Mouse (Mus musculus) lung, postnatal 36 days (tissue): ENCODE measurements around the gene Tex44.
A peak's percentile ranks its signal among the peaks of the same experiment; 100 is the strongest.

Source experiments
- DNase-seq: peaks from one replicate; pipeline ENCODE4 v3.0.0; 2022; ENCODE audit warnings: mixed read lengths

The Tex44 gene

GRCm38 (mm10) chr1:86424336-86424735 lies 1.8 kb upstream of the Tex44 start:
- no peak for DNase-seq

- no peak for DNase-seq
Measured at GRCm38 (mm10) chr1:86424835-86425547, 1.1 kb upstream of the Tex44 start.

- peak; percentile 92 for DNase-seq
Measured at GRCm38 (mm10) chr1:86430056-86430455, 3.9 kb downstream of the Tex44 start.

- no peak for DNase-seq
Measured at GRCm38 (mm10) chr1:86432778-86433177, 6.6 kb downstream of the Tex44 start.

- no peak for DNase-seq
Measured at GRCm38 (mm10) chr1:86433359-86433758, 7.2 kb downstream of the Tex44 start.

GRCm38 (mm10) chr1:86434001-86434400 lies 7.9 kb downstream of the Tex44 start:
- DNase-seq, result peak; percentile 71

- DNase-seq, result peak; percentile 100
Measured at GRCm38 (mm10) chr1:86434439-86435201, 8.5 kb downstream of the Tex44 start.

GRCm38 (mm10) chr1:86435302-86435821 lies 9.2 kb downstream of the Tex44 start:
- peak; percentile 83 for DNase-seq

GRCm38 (mm10) chr1:86437219-86438013 lies 11.3 kb downstream of the Tex44 start:
- DNase-seq, result peak; percentile 52

- no peak for DNase-seq
Measured at GRCm38 (mm10) chr1:86438014-86438319, 11.8 kb downstream of the Tex44 start.

- DNase-seq, result peak; percentile 52
Measured at GRCm38 (mm10) chr1:86438501-86438900, 12.4 kb downstream of the Tex44 start.

GRCm38 (mm10) chr1:86439487-86440170 lies 13.5 kb downstream of the Tex44 start:
- no peak for DNase-seq

GRCm38 (mm10) chr1:86440171-86440886 lies 14.2 kb downstream of the Tex44 start:
- DNase-seq, result peak; percentile 98

- DNase-seq, result peak; percentile 80
Measured at GRCm38 (mm10) chr1:86440887-86441723, 15.0 kb downstream of the Tex44 start.

- DNase-seq, result no peak
Measured at GRCm38 (mm10) chr1:86441724-86441979, 15.5 kb downstream of the Tex44 start.

GRCm38 (mm10) chr1:86441980-86442831 lies 16.1 kb downstream of the Tex44 start:
- peak; percentile 92 for DNase-seq

GRCm38 (mm10) chr1:86442832-86443231 lies 16.7 kb downstream of the Tex44 start:
- no peak for DNase-seq

- no peak for DNase-seq
Measured at GRCm38 (mm10) chr1:86443386-86444172, 17.4 kb downstream of the Tex44 start.

GRCm38 (mm10) chr1:86447596-86448171 lies 21.6 kb downstream of the Tex44 start:
- peak; percentile 76 for DNase-seq
